Mouse (Mus musculus) bone marrow macrophage, adult 2 months (primary cell): ENCODE measurements around the gene Itga2b.

Experiments used
- CTCF ChIP-seq: IDR thresholded peaks from 2 replicates; pipeline ENCODE4 v1.5.1; 2012; ENCODE audit warnings: low read depth, mild to moderate bottlenecking, low read length, moderate library complexity
- POLR2A ChIP-seq: IDR thresholded peaks from 2 replicates; pipeline ENCODE4 v1.6.1; 2012; ENCODE audit warnings: mild to moderate bottlenecking, low read depth, low read length, borderline replicate concordance

GRCm38 (mm10) chr11:102417160-102417559 lies 52.8 kb downstream of the Itga2b start:
- TF ChIP-seq POLR2A (no peak), CTCF (no peak)
